Mouse (Mus musculus): ENCODE measurements around the gene Gm11127. TPM values are rescaled to one million over a fixed set of nuclear protein-coding genes. Genes with fewer than 3 reads are reported as not detected.
"Not testable (repeated sequence)": the region's sequence is repeated elsewhere in the genome, so short reads cannot be mapped to it uniquely, and the experiment has no call there.

Gm11127 gene
- polyA plus RNA-seq, 1 experiment from 2014 or later: not detected

DNA sequence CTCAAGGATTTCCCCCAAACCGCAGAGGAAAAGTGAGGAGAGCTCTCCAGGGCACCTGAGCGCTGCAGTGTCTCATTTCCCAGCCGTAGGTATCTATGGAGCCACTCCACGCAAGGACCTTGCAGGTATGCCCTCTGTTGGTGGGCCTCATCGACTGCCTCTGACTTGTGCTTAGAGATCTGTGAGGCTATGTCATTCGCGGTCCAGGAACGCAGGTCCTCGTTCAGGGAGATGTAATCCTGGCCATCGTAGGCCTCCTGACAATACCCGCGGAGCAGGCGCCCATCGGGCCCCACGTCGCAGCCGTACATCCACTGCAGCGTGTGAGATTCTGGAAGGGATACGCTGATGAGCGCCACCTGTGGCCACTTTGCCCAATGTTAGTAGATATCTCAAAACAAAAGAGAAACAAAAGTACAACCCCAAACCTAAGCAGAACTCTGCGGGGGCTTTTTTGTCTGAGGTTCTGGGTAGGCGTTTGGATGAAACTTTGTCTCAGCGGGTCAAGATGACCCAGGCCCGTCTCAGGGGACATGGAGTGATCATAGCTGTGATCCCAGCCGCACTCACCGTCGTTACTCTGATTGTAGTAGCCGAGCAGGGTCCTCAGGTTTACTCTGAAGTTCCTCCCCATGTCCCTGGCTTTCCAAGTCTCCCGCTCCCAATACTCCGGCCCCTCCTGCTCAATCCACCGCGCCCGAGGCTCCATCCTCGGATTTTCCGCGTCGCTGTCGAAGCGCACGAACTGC lies 26.4 kb downstream of the Gm11127 start:
- ATAC-seq (peak; percentile 77), DNase-seq (ENCODE audit: low spot score) (peak; percentile 59)
- H3K27me3 ChIP-seq (replicated peaks; ENCODE audit: insufficient read depth, low read length); H3K36me3 ChIP-seq (ENCODE audit: insufficient read depth, low read length); H3K9me3 ChIP-seq (ENCODE audit: low read length); H3K4me1 ChIP-seq (ENCODE audit: insufficient read depth, low read depth, low read length): not testable (repeated sequence)
- Histone ChIP-seq H3K9ac (replicated peaks; ENCODE audit: low read depth) (peak overlapping the region; percentile 64), H3K27ac (ENCODE audit: low read length) (peak overlapping the region; percentile 26; the same call in 1 of the 2 replicates), H3K4me3 (ENCODE audit: low read depth, low read length) (peak overlapping the region; percentile 61), H3K4me2 (replicated peaks; ENCODE audit: low read depth, low read length) (peak overlapping the region; percentile 67)
- TF ChIP-seq CTCF (IDR thresholded peaks at IDR 0.05): peak; percentile 63
- WGBS: 4% methylated on average over 40 of the region's 40 CpGs

DNA sequence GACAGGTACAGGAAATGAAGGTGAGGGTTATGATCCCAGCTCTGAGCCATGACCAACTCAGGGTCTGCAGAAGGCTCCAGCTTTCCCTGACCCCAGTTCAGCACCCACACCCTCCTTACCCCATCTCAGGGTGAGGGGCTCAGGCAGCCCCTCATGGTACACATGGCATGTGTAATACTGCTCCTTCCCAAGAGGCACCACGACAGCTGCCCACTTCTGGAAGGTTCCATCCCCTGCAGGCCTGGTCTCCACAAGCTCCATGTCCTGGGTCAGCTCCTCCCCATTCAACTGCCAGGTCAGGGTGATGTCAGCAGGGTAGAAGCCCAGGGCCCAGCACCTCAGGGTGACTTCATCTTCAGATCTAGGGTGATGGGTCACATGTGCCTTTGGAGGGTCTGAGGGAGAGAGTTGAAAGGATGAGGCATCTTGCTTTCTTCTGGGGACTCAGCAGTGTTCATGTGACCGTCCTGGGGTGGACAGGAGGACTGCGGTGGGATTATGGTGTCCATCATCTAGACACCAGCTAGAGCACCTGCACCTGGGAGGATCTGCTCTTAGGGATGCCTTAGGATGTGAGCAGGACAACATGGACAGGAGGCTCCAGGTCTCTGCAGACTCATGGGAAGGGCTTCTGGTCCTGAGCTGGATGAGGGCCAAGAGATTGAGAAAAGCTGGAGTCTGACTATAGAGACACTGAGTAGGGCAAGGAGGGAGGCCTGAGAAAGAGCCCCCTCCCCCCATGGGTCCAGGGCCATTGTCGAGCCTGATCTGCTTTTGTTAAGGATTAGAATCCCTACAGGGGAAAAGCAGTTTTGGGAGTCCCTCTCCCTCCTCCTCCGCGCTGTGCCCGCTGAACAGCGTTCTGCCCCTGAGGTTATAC lies 27.2 kb downstream of the Gm11127 start:
- peak overlapping the region; percentile 61 for H3K4me3 ChIP-seq (ENCODE audit: low read depth, low read length)
- H3K9ac ChIP-seq (replicated peaks; ENCODE audit: low read depth); H3K36me3 ChIP-seq (ENCODE audit: insufficient read depth, low read length); H3K9me3 ChIP-seq (ENCODE audit: low read length); DNase-seq (ENCODE audit: low spot score); H3K27me3 ChIP-seq (replicated peaks; ENCODE audit: insufficient read depth, low read length); H3K27ac ChIP-seq (ENCODE audit: low read length); H3K4me1 ChIP-seq (ENCODE audit: insufficient read depth, low read depth, low read length): not testable (repeated sequence)
- 0 out of 2 replicates have a peak, but pooled peaks have one; percentile 3 for ATAC-seq
- H3K4me2 ChIP-seq (replicated peaks; ENCODE audit: low read depth, low read length): peak overlapping the region; percentile 67
- 44% methylated on average over 8 of the region's 8 CpGs for WGBS

DNA sequence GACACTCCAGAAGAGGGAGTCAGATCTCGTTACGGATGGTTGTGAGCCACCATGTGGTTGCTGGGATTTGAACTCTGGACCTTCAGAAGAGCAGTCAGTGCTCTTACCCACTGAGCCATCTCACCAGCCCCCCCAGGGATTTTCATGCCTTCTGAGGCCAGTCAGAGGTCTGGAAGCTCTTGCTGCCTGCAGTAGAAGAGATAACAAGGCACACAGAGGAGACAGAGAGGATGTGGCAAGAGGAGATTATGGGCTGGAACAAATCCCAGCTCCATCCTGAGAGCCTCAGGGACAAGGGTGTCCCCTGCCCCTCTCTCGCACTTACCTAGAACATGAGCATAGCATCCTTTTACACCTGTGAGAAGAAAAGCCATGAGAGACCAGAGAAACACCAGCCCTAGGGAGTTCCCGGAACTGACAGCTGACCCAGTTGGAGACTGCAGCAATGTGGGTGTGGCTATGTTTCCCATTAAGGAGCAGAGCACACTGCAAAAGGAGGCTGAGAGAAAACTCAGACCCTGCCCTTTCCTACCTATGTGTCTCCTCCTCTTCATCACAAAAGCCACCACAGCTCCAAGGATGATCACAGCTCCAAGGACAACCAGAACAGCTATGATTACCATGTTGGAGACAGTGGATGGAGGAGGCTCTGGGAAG lies 28.0 kb downstream of the Gm11127 start:
- H3K27me3 ChIP-seq (replicated peaks; ENCODE audit: insufficient read depth, low read length); H3K36me3 ChIP-seq (ENCODE audit: insufficient read depth, low read length); DNase-seq (ENCODE audit: low spot score); H3K27ac ChIP-seq (ENCODE audit: low read length); H3K4me1 ChIP-seq (ENCODE audit: insufficient read depth, low read depth, low read length); ATAC-seq; H3K9ac ChIP-seq (replicated peaks; ENCODE audit: low read depth); H3K4me3 ChIP-seq (ENCODE audit: low read depth, low read length); H3K4me2 ChIP-seq (replicated peaks; ENCODE audit: low read depth, low read length); H3K9me3 ChIP-seq (ENCODE audit: low read length): not testable (repeated sequence)
- WGBS: 62% methylated on average over 2 of the region's 4 CpGs

DNA sequence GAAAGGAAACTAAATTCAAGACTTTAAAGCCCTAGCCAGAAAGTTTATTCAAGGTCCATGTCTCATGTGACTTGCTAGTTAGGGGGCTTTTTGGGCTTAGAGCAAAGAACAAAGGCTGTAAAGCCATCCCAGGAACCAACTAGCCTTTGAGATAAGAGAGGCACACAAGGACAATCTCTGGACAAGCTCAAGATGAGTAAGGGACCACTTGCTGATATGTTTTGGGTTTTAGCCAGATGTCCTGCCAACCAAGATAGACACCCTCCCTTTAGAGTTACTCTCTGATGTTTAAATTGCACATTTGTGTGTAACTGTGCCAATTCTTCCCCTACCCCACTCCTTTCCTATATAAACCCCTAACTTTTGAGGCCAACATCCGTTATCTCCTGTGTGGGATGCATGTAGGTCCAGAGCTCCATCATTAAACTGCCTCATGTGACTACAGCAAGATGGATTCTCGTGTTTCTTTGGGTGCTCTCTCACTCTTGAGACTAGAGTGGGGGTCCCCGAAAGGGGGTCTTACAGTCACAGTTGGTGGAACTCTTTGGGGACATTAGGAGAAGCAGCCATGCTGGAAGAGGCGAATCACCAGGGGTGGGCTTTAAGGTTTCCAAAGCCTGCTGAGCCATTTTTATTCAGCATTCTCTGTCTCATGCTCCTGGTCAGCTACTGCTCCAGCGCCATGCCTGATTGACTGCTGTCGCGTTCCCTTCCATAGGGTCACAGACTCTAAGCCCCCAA lies 29.1 kb downstream of the Gm11127 start:
- Histone ChIP-seq H3K4me1 (ENCODE audit: insufficient read depth, low read depth, low read length) (peaks cover 3% of the 10 kb centered on the region; the same call in 1 of the 2 replicates), H3K36me3 (ENCODE audit: insufficient read depth, low read length) (no peaks in the 10 kb centered on the region), H3K9ac (replicated peaks; ENCODE audit: low read depth) (no peak overlapping the region), H3K4me2 (replicated peaks; ENCODE audit: low read depth, low read length) (no peak overlapping the region), H3K9me3 (ENCODE audit: low read length) (no peaks in the 10 kb centered on the region), H3K27ac (ENCODE audit: low read length) (no peak overlapping the region), H3K4me3 (ENCODE audit: low read depth, low read length) (no peak overlapping the region), H3K27me3 (replicated peaks; ENCODE audit: insufficient read depth, low read length) (no peaks in the 10 kb centered on the region)
- DNase-seq (ENCODE audit: low spot score) (no peak), ATAC-seq (no peak)
- 85% methylated on average over 7 of the region's 7 CpGs for WGBS
- no peak for TF ChIP-seq EP300 (IDR thresholded peaks at IDR 0.05)
- TF ChIP-seq CTCF (IDR thresholded peaks at IDR 0.05): no peak

DNA sequence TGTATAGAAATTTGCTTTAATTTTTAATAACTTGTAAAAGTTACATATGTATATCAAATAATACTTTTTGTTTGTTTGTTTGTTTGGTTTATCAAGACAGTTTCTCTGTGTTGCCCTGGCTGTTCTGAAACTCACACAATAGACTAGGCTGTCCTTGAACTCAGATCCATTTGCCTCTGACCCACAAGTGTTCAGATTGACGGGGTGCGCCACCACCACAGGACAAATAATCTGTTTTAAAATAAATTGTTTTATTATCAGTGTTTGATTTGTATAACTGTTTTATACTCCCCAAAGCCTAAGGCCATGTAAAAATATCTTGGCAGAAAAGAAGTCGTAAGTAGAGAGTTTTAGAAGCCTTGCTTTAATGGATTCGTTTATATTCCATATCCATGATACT lies 30.5 kb downstream of the Gm11127 start:
- H3K4me2 ChIP-seq (replicated peaks; ENCODE audit: low read depth, low read length): no peak overlapping the region
- H3K27me3 ChIP-seq (replicated peaks; ENCODE audit: insufficient read depth, low read length): no peaks in the 10 kb centered on the region
- H3K9ac ChIP-seq (replicated peaks; ENCODE audit: low read depth): no peak overlapping the region
- H3K4me3 ChIP-seq (ENCODE audit: low read depth, low read length): no peak overlapping the region
- no peaks in the 10 kb centered on the region for H3K9me3 ChIP-seq (ENCODE audit: low read length)
- ATAC-seq (no peak), DNase-seq (ENCODE audit: low spot score) (no peak)
- no peak overlapping the region for H3K27ac ChIP-seq (ENCODE audit: low read length)
- WGBS: 79% methylated on average over 4 of the region's 4 CpGs
- H3K36me3 ChIP-seq (ENCODE audit: insufficient read depth, low read length): no peaks in the 10 kb centered on the region
- TF ChIP-seq EP300 (IDR thresholded peaks at IDR 0.05) (no peak), CTCF (IDR thresholded peaks at IDR 0.05) (no peak)
- H3K4me1 ChIP-seq (ENCODE audit: insufficient read depth, low read depth, low read length): peaks cover 6% of the 10 kb centered on the region; the same call in 1 of the 2 replicates

All from lung, postnatal 0 days (tissue).